Mouse (Mus musculus) liver, embryonic 16.5 days (tissue): ENCODE data around the gene Serpina3k. TPM values are rescaled to one million over a fixed set of nuclear protein-coding genes. Genes with fewer than 3 reads are reported as not detected.
"Not testable (repeated sequence)": the region's sequence is repeated elsewhere in the genome, so short reads cannot be mapped to it uniquely, and the experiment has no call there.

Source experiments
- ATAC-seq: fragments of 200-750 bp; cut with Nextera tagmentation; 2 replicates; pipeline ENCODE4 v1.8.0; 2017; ENCODE audit warnings: low read depth, mild to moderate bottlenecking, moderate number of reproducible peaks, moderate library complexity
- H3K27ac ChIP-seq: fragments of 300-500 bp; sonication (generic); 2 replicates; pipeline ENCODE4 v1.5.1; 2014; ENCODE audit warnings: mild to moderate bottlenecking, low read length
- H3K27me3 ChIP-seq: fragments of 300-500 bp; sonication (generic); 2 replicates; pipeline ENCODE4 v1.6.1; 2014; ENCODE audit warnings: low read depth, low read length, mixed read lengths; ENCODE audit not compliant: control insufficient read depth, insufficient read depth
- H3K36me3 ChIP-seq: fragments of 300-500 bp; sonication (generic); 2 replicates; pipeline ENCODE4 v1.6.1; 2014; ENCODE audit warnings: mild to moderate bottlenecking; ENCODE audit not compliant: control insufficient read depth, insufficient read depth
- H3K4me1 ChIP-seq: fragments of 300-500 bp; sonication (generic); 2 replicates; pipeline ENCODE4 v1.6.1; 2014; ENCODE audit warnings: low read depth, low read length, mixed read lengths; ENCODE audit not compliant: control insufficient read depth
- H3K4me2 ChIP-seq: fragments of 300-500 bp; sonication (generic); 2 replicates; pipeline ENCODE4 v1.6.1; 2014; ENCODE audit warnings: low read depth, low read length, mixed read lengths
- H3K4me3 ChIP-seq: fragments of 300-500 bp; sonication (generic); 2 replicates; pipeline ENCODE4 v1.5.1; 2014; ENCODE audit warnings: low read depth, mild to moderate bottlenecking, low read length
- H3K9ac ChIP-seq: fragments of 300-500 bp; sonication (generic); 2 replicates; pipeline ENCODE4 v1.6.1; 2014; ENCODE audit warnings: low read depth, low read length
- H3K9me3 ChIP-seq: fragments of 300-500 bp; sonication (generic); replicated peaks from 2 replicates; pipeline ENCODE4 v1.6.1; 2016; ENCODE audit warnings: low read length; ENCODE audit not compliant: control insufficient read depth
- WGBS: fragments of 180-500 bp; shearing (Covaris S2); extraction: QIAGEN DNeasy Blood & Tissue Kit; methylation state at CpG from one replicate; pipeline ENCODE4 v1.1.7; 2014; ENCODE audit not compliant: insufficient replicate concordance; 5-methylcytosine and 5-hydroxymethylcytosine counted together
- polyA plus RNA-seq: library from polyadenylated mRNA; unstranded; fragments of >200 nt; fragmentation: Nextera tagmentation; extraction: Ambion mirVana; gene quantifications from 2 replicates; pipeline ENCODE4 v1.2.1, GENCODE M21; 2015

Serpina3k gene
- not detected in 2 replicates for polyA plus RNA-seq

- not testable (repeated sequence) for H3K4me3 ChIP-seq, H3K4me1 ChIP-seq, H3K9me3 ChIP-seq, H3K36me3 ChIP-seq, H3K4me2 ChIP-seq, ATAC-seq, H3K27ac ChIP-seq, H3K27me3 ChIP-seq, H3K9ac ChIP-seq
- 53% methylated on average over 3 of the region's 3 CpGs for WGBS
Measured at GRCm38 (mm10) chr12:104338226-104338625, at the start of gene Serpina3k, which contains the start of gene Serpina3m. Serpina3k (plus strand) TSS chr12:104338486. Serpina3m (plus strand) TSS chr12:104338486.

GRCm38 (mm10) chr12:104289872-104290271, 48.4 kb upstream of the Serpina3k start:
- Histone ChIP-seq H3K4me1 (no peaks in the 10 kb centered on the region), H3K4me2 (no peak overlapping the region), H3K36me3 (no peaks in the 10 kb centered on the region), H3K9me3 (no peaks in the 10 kb centered on the region), H3K4me3 (no peak overlapping the region), H3K9ac (no peak overlapping the region), H3K27me3 (no peaks in the 10 kb centered on the region), H3K27ac (no peak overlapping the region)
- WGBS, result 25% methylated on average over 3 of the region's 4 CpGs
- ATAC-seq, result no peak

GRCm38 (mm10) chr12:104293963-104294362, 44.3 kb upstream of the Serpina3k start:
- 61% methylated on average over 2 of the region's 2 CpGs for WGBS
- no peak overlapping the region for H3K9ac ChIP-seq
- no peaks in the 10 kb centered on the region for H3K4me1 ChIP-seq
- no peak for ATAC-seq
- no peaks in the 10 kb centered on the region for H3K36me3 ChIP-seq
- no peaks in the 10 kb centered on the region for H3K27me3 ChIP-seq
- no peaks in the 10 kb centered on the region for H3K9me3 ChIP-seq
- no peak overlapping the region for H3K4me3 ChIP-seq
- no peak overlapping the region for H3K4me2 ChIP-seq
- no peak overlapping the region for H3K27ac ChIP-seq

GRCm38 (mm10) chr12:104298049-104298448, 40.2 kb upstream of the Serpina3k start:
- Histone ChIP-seq H3K27me3 (no peaks in the 10 kb centered on the region), H3K4me1 (no peaks in the 10 kb centered on the region), H3K9me3 (no peaks in the 10 kb centered on the region), H3K4me3 (no peak overlapping the region), H3K9ac (no peak overlapping the region), H3K36me3 (no peaks in the 10 kb centered on the region), H3K27ac (no peak overlapping the region), H3K4me2 (no peak overlapping the region)
- no peak for ATAC-seq
- WGBS, result 68% methylated on average over 2 of the region's 2 CpGs

GRCm38 (mm10) chr12:104305991-104306390, 32.3 kb upstream of the Serpina3k start:
- H3K27ac ChIP-seq, result no peak overlapping the region
- 56% methylated on average over 4 of the region's 4 CpGs for WGBS
- no peak for ATAC-seq

GRCm38 (mm10) chr12:104314253-104314652, 24.0 kb upstream of the Serpina3k start, which contains the start of gene Serpina3j:
Serpina3j (plus strand) TSS chr12:104314553.
- no peak within 1 kb of the TSS for H3K4me2 ChIP-seq
- no peaks in the 10 kb centered on the region for H3K4me1 ChIP-seq
- no peak within 1 kb of the TSS for H3K9ac ChIP-seq
- no peaks in the 10 kb centered on the region for H3K9me3 ChIP-seq
- H3K36me3 ChIP-seq, result no peaks in the 10 kb centered on the region
- no peak within 1 kb of the TSS for H3K27ac ChIP-seq
- no peak for ATAC-seq
- WGBS, result 56% methylated on average over 1 of the region's 1 CpGs
- H3K27me3 ChIP-seq, result no peaks in the 10 kb centered on the region
- H3K4me3 ChIP-seq, result no peak within 1 kb of the TSS

More at GRCm38 (mm10) chr12:104305991-104306390, 32.3 kb upstream of the Serpina3k start:
- H3K4me2 ChIP-seq, result no peak overlapping the region
- H3K4me3 ChIP-seq, result no peak overlapping the region
- no peaks in the 10 kb centered on the region for H3K27me3 ChIP-seq
- H3K9ac ChIP-seq, result no peak overlapping the region
- H3K4me1 ChIP-seq, result no peaks in the 10 kb centered on the region
- H3K9me3 ChIP-seq, result no peaks in the 10 kb centered on the region
- no peaks in the 10 kb centered on the region for H3K36me3 ChIP-seq

- no peak for ATAC-seq
- Histone ChIP-seq H3K4me1 (no peaks in the 10 kb centered on the region), H3K27me3 (no peaks in the 10 kb centered on the region), H3K9ac (no peak overlapping the region), H3K9me3 (no peaks in the 10 kb centered on the region), H3K36me3 (no peaks in the 10 kb centered on the region), H3K4me2 (no peak overlapping the region), H3K4me3 (no peak overlapping the region), H3K27ac (no peak overlapping the region)
- WGBS, result 29% methylated on average over 1 of the region's 1 CpGs
Measured at GRCm38 (mm10) chr12:104322454-104322853, 15.8 kb upstream of the Serpina3k start.

GRCm38 (mm10) chr12:104331701-104332100, 6.6 kb upstream of the Serpina3k start:
- Histone ChIP-seq H3K9ac (no peak overlapping the region), H3K4me1 (no peaks in the 10 kb centered on the region)
- 63% methylated on average over 1 of the region's 1 CpGs for WGBS

GRCm38 (mm10) chr12:104336873-104337272, 1.4 kb upstream of the Serpina3k start:
- H3K27me3 ChIP-seq, H3K36me3 ChIP-seq, H3K4me1 ChIP-seq, H3K9me3 ChIP-seq, H3K4me2 ChIP-seq, H3K27ac ChIP-seq, H3K4me3 ChIP-seq, H3K9ac ChIP-seq, ATAC-seq: not testable (repeated sequence)

More at GRCm38 (mm10) chr12:104331701-104332100, 6.6 kb upstream of the Serpina3k start:
- Histone ChIP-seq H3K4me2 (no peak overlapping the region), H3K4me3 (no peak overlapping the region), H3K9me3 (no peaks in the 10 kb centered on the region), H3K27me3 (no peaks in the 10 kb centered on the region), H3K27ac (no peak overlapping the region), H3K36me3 (no peaks in the 10 kb centered on the region)
- no peak for ATAC-seq
